Mouse (Mus musculus) lung, adult 2 months (tissue): ENCODE data around the gene Ptpn1.

Experiments used
- CTCF ChIP-seq: fragments of 200-500 bp; IDR thresholded peaks from 2 replicates; pipeline ENCODE4 v1.5.1; 2011; ENCODE audit warnings: mild to moderate bottlenecking, low read length, control low read depth; ENCODE audit not compliant: insufficient read depth
- POLR2A ChIP-seq: fragments of 200-500 bp; IDR thresholded peaks from 2 replicates; pipeline ENCODE4 v1.6.1; 2011; ENCODE audit warnings: low read depth, mild to moderate bottlenecking, control low read depth, low read length, borderline replicate concordance; ENCODE audit errors: extremely low read depth

DNA sequence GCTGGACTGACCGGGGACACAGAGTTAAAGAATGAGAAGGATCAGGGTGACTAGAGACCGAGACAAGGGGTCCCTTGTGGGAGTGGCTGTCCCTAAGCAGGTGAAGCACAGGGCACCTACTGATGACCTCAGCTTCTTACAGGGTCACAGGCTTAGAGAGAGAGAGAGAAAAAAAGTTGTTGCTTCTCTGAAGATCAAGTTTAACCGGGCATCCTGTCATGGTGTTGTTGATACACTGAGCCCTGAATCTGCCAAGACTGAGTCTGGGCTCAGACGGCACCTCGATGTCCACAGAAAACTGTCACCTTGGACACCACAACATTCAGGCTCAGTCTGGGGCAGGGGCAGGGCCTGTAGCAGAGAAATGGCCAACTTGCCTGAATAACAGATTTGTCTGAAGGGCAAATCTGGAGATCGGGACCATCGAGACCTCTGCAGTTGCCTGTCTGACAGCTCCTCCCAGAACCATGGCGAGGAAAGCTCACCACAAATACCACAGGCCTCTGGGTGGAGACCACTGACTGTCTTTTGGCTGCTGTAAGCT, 64.9 kb downstream of the Ptpn1 start:
- TF ChIP-seq CTCF: no peak
- TF ChIP-seq POLR2A: no peak
